Mouse (Mus musculus) MEL (cell line): ENCODE results near the gene Gm44973. TPM values are rescaled to one million over a fixed set of nuclear protein-coding genes. Genes with fewer than 3 reads are reported as not detected.
A peak's percentile ranks its signal among the peaks of the same experiment; 100 is the strongest.

Experiments
- DNase-seq: peaks from one replicate; pipeline ENCODE4 v3.0.0; 2011; ENCODE audit warnings: low read depth, low spot score
- H3K27ac ChIP-seq: 2 replicates; pipeline ENCODE4 v1.5.1; 2012; ENCODE audit warnings: low read depth, mild to moderate bottlenecking, control low read depth, low read length, moderate library complexity; ENCODE audit not compliant: control insufficient read depth
- H3K27me3 ChIP-seq, 2 experiments: fragments of 150-350 bp in 1 of 2; sonication (generic) in 1 of 2; 2 replicates each; pipeline ENCODE4 v1.6.1; 2012; ENCODE audit warnings: low read length in 2 of 2, mild to moderate bottlenecking in 2 of 2, improper control_type of control experiment in 1 of 2, moderate library complexity in 1 of 2; ENCODE audit not compliant: insufficient read depth in 2 of 2, control insufficient read depth in 1 of 2
- H3K36me3 ChIP-seq, 2 experiments: 2 replicates each; pipeline ENCODE4 v1.6.1; 2012 to 2014; ENCODE audit warnings: low read length in 2 of 2, improper control_type of control experiment in 1 of 2, inconsistent platforms in 1 of 2, mild to moderate bottlenecking in 1 of 2; ENCODE audit not compliant: insufficient read depth in 2 of 2, control insufficient read depth in 1 of 2
- H3K4me1 ChIP-seq, 2 experiments: fragments of 150-350 bp in 1 of 2; sonication (generic) in 1 of 2; 2 replicates each; pipeline ENCODE4 v1.6.1; 2012; ENCODE audit warnings: low read length in 2 of 2, improper control_type of control experiment in 1 of 2, mild to moderate bottlenecking in 1 of 2; ENCODE audit not compliant: insufficient read depth in 2 of 2, control insufficient read depth in 1 of 2
- H3K4me3 ChIP-seq, 2 experiments: fragments of 150-350 bp in 1 of 2; sonication (generic) in 1 of 2; 2 replicates each; pipeline ENCODE4 v1.5.1; 2012; ENCODE audit warnings: low read depth in 2 of 2, low read length in 2 of 2, mild to moderate bottlenecking in 2 of 2, moderate library complexity in 2 of 2, control low read depth in 1 of 2, improper control_type of control experiment in 1 of 2; ENCODE audit not compliant: control insufficient read depth in 1 of 2, insufficient read depth in 1 of 2
- H3K79me2 ChIP-seq: 2 replicates; pipeline ENCODE4 v1.6.1; 2012; ENCODE audit warnings: mild to moderate bottlenecking, low read length, moderate library complexity; ENCODE audit not compliant: control insufficient read depth, poor library complexity, insufficient read depth
- H3K9ac ChIP-seq: 2 replicates; pipeline ENCODE4 v1.6.1; 2012; ENCODE audit warnings: low read depth, mild to moderate bottlenecking, control low read depth, low read length, moderate library complexity; ENCODE audit not compliant: control insufficient read depth, poor library complexity, severe bottlenecking
- H3K9me3 ChIP-seq: fragments of 150-350 bp; sonication (generic); replicated peaks from 2 replicates; pipeline ENCODE4 v1.6.1; 2012; ENCODE audit warnings: mild to moderate bottlenecking, low read length, improper control_type of control experiment, moderate library complexity; ENCODE audit not compliant: insufficient read depth
- BHLHE40 ChIP-seq: IDR thresholded peaks from 2 replicates; pipeline ENCODE4 v1.6.1; 2012; ENCODE audit warnings: low read depth, mild to moderate bottlenecking, inconsistent platforms, low read length, improper control_type of control experiment, borderline replicate concordance
- CHD1 ChIP-seq: IDR thresholded peaks from 2 replicates; pipeline ENCODE4 v1.6.1; 2012; ENCODE audit warnings: low read depth, mild to moderate bottlenecking, inconsistent platforms, low read length, improper control_type of control experiment
- CTCF ChIP-seq, 3 experiments: IDR thresholded peaks in 2 of 3; conservative IDR thresholded peaks in 1 of 3; 2 replicates each; pipeline ENCODE4 v1.5.1; 2011 to 2012; ENCODE audit warnings: low read length in 3 of 3, low read depth in 2 of 3, mild to moderate bottlenecking in 2 of 3, improper control_type of control experiment in 1 of 3, inconsistent platforms in 1 of 3, mixed read lengths in 1 of 3, moderate library complexity in 1 of 3; ENCODE audit not compliant: control insufficient read depth in 1 of 3, insufficient read depth in 1 of 3, poor library complexity in 1 of 3, severe bottlenecking in 1 of 3
- ELF1 ChIP-seq: IDR thresholded peaks from 2 replicates; pipeline ENCODE4 v1.6.1; 2014; ENCODE audit warnings: low read depth, mild to moderate bottlenecking, inconsistent platforms, low read length, improper control_type of control experiment, moderate library complexity
- EP300 ChIP-seq, 2 experiments: IDR thresholded peaks; 2 replicates each; pipeline ENCODE4 v1.6.1; 2011; ENCODE audit warnings: improper control_type of control experiment in 2 of 2, low read length in 2 of 2, low read depth in 1 of 2, mild to moderate bottlenecking in 1 of 2
- ETS1 ChIP-seq: IDR thresholded peaks from 2 replicates; pipeline ENCODE4 v1.6.1; 2012; ENCODE audit warnings: low read depth, mild to moderate bottlenecking, inconsistent platforms, low read length, improper control_type of control experiment, moderate library complexity
- HCFC1 ChIP-seq: IDR thresholded peaks from 2 replicates; pipeline ENCODE4 v1.6.1; 2012; ENCODE audit warnings: low read depth, mild to moderate bottlenecking, inconsistent platforms, low read length, improper control_type of control experiment, moderate library complexity
- JUND ChIP-seq: IDR thresholded peaks from 2 replicates; pipeline ENCODE4 v1.6.1; 2011; ENCODE audit warnings: low read depth, mild to moderate bottlenecking, improper control_type of control experiment, low read length
- KAT2A ChIP-seq: conservative IDR thresholded peaks from 2 replicates; pipeline ENCODE4 v1.6.1; 2012; ENCODE audit warnings: low read depth, low read length, improper control_type of control experiment, inconsistent platforms
- MAFK ChIP-seq: IDR thresholded peaks from 2 replicates; pipeline ENCODE4 v1.6.1; 2011; ENCODE audit warnings: low read depth, mild to moderate bottlenecking, low read length, improper control_type of control experiment, borderline replicate concordance
- MAX ChIP-seq: IDR thresholded peaks from 2 replicates; pipeline ENCODE4 v1.6.1; 2011; ENCODE audit warnings: low read length, improper control_type of control experiment
- MAZ ChIP-seq: IDR thresholded peaks from 2 replicates; pipeline ENCODE4 v1.6.1; 2012; ENCODE audit warnings: low read depth, mild to moderate bottlenecking, inconsistent platforms, low read length, improper control_type of control experiment
- MXI1 ChIP-seq: IDR thresholded peaks from 2 replicates; pipeline ENCODE4 v1.6.1; 2011; ENCODE audit warnings: mild to moderate bottlenecking, low read depth, low read length, improper control_type of control experiment
- MYB ChIP-seq: IDR thresholded peaks from 2 replicates; pipeline ENCODE4 v1.6.1; 2011; ENCODE audit warnings: mild to moderate bottlenecking, low read depth, low read length, improper control_type of control experiment
- MYC ChIP-seq: IDR thresholded peaks from 2 replicates; pipeline ENCODE4 v1.6.1; 2011; ENCODE audit warnings: low read depth, mild to moderate bottlenecking, low read length, improper control_type of control experiment, moderate library complexity
- NELFE ChIP-seq: IDR thresholded peaks from 2 replicates; pipeline ENCODE4 v1.6.1; 2011; ENCODE audit warnings: low read depth, low read length, improper control_type of control experiment
- NRF1 ChIP-seq: IDR thresholded peaks from 2 replicates; pipeline ENCODE4 v1.6.1; 2014; ENCODE audit warnings: low read depth, mild to moderate bottlenecking, inconsistent platforms, low read length, improper control_type of control experiment, moderate library complexity; ENCODE audit not compliant: poor library complexity, insufficient read depth, severe bottlenecking
- POLR2A ChIP-seq, 2 experiments: IDR thresholded peaks; 2 replicates each; pipeline ENCODE4 v1.6.1; 2011 to 2012; ENCODE audit warnings: low read length in 2 of 2, mild to moderate bottlenecking in 2 of 2, control low read depth in 1 of 2, improper control_type of control experiment in 1 of 2, low read depth in 1 of 2, moderate library complexity in 1 of 2; ENCODE audit not compliant: control insufficient read depth in 1 of 2, insufficient read depth in 1 of 2, poor library complexity in 1 of 2
- RAD21 ChIP-seq: IDR thresholded peaks from 2 replicates; pipeline ENCODE4 v1.6.1; 2011; ENCODE audit warnings: mild to moderate bottlenecking, low read depth, low read length, improper control_type of control experiment
- SIN3A ChIP-seq: IDR thresholded peaks from 2 replicates; pipeline ENCODE4 v1.6.1; 2012; ENCODE audit warnings: low read length, improper control_type of control experiment, inconsistent platforms
- SMC3 ChIP-seq: IDR thresholded peaks from 2 replicates; pipeline ENCODE4 v1.6.1; 2011; ENCODE audit warnings: low read depth, low read length, improper control_type of control experiment
- TAL1 ChIP-seq: IDR thresholded peaks from 2 replicates; pipeline ENCODE4 v1.6.1; 2012; ENCODE audit warnings: mild to moderate bottlenecking, inconsistent platforms, low read length, moderate library complexity, mixed read lengths
- TBP ChIP-seq: IDR thresholded peaks from 2 replicates; pipeline ENCODE4 v1.8.0; 2011; ENCODE audit warnings: low read depth, low read length, improper control_type of control experiment
- TCF12 ChIP-seq: IDR thresholded peaks from 2 replicates; pipeline ENCODE4 v1.6.1; 2014; ENCODE audit warnings: low read depth, mild to moderate bottlenecking, inconsistent platforms, low read length, improper control_type of control experiment, moderate library complexity
- UBTF ChIP-seq: IDR thresholded peaks from 2 replicates; pipeline ENCODE4 v1.6.1; 2012; ENCODE audit warnings: low read depth, mild to moderate bottlenecking, inconsistent platforms, low read length, improper control_type of control experiment, moderate library complexity, borderline replicate concordance; ENCODE audit not compliant: insufficient read depth
- USF1 ChIP-seq: IDR thresholded peaks from 2 replicates; pipeline ENCODE4 v1.6.1; 2014; ENCODE audit warnings: low read depth, mild to moderate bottlenecking, inconsistent platforms, low read length, improper control_type of control experiment, moderate library complexity
- USF2 ChIP-seq, 2 experiments: IDR thresholded peaks; 2 replicates each; pipeline ENCODE4 v1.6.1; 2011 to 2012; ENCODE audit warnings: improper control_type of control experiment in 2 of 2, low read length in 2 of 2, borderline replicate concordance in 1 of 2, inconsistent platforms in 1 of 2, low read depth in 1 of 2, mild to moderate bottlenecking in 1 of 2; ENCODE audit not compliant: insufficient read depth in 1 of 2
- ZC3H11A ChIP-seq: IDR thresholded peaks from 2 replicates; pipeline ENCODE4 v1.6.1; 2012; ENCODE audit warnings: low read depth, mild to moderate bottlenecking, inconsistent platforms, low read length, improper control_type of control experiment
- ZKSCAN1 ChIP-seq: IDR thresholded peaks from 2 replicates; pipeline ENCODE4 v1.6.1; 2012; ENCODE audit warnings: low read depth, mild to moderate bottlenecking, inconsistent platforms, low read length, improper control_type of control experiment, moderate library complexity
- ZMIZ1 ChIP-seq: IDR thresholded peaks from 2 replicates; pipeline ENCODE4 v1.6.1; 2012; ENCODE audit warnings: low read depth, mild to moderate bottlenecking, inconsistent platforms, low read length, improper control_type of control experiment, moderate library complexity
- polyA plus RNA-seq, 2 experiments: library from polyadenylated mRNA; stranded (reverse) in 1 of 2; unstranded in 1 of 2; fragments of >175 nt in 1 of 2; fragments of >200 nt in 1 of 2; gene quantifications; 2 replicates each; pipeline versions ENCODE4 v1.2.1 to v1.2.4; 2012; ENCODE audit warnings: low replicate concordance in 2 of 2, low read depth in 1 of 2; ENCODE audit not compliant: insufficient read length in 2 of 2, insufficient read depth in 1 of 2, missing spikeins in 1 of 2
- total RNA-seq: library from RNA; depleted of rRNA; stranded (reverse); fragments of 300-350 nt; gene quantifications from 2 replicates; pipeline ENCODE4 v1.2.3, GENCODE M21; 2012

The Gm44973 gene
- total and polyA plus RNA-seq, 3 experiments = 7.9 TPM; not detected in 2

DNA sequence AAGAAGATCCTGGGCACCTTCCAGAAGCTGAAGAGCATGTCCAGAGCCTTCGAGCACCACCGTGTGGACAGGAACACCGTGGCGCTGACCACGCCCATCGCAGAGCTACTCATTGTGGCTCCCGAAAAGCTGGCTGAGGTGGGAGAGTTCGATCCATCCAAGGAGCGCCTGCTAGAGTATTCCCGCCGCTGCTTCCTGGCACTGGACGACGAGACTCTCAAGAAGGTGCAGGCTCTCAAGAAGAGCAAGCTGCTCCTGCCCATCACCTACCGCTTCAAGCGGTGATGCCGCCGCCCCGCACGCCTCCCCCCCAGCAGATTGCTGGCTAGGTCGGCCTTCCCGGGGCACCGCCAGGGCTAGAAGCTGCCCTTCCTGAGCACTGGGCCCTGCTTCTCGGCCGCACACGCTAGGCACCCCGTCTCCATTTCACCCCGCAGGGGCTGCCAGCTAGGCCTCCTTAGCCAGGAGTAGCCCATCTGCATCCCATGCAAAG is 45.0 kb downstream of the Gm44973 start (continued):
- TF ChIP-seq EP300 (IDR thresholded peaks at IDR 0.05; ENCODE audit: low read depth in 1 of 2, low read length in 2 of 2) (no peak), ZC3H11A (peak; percentile 46), ZKSCAN1 (no peak), ZMIZ1 (no peak), TAL1 (no peak)

DNA sequence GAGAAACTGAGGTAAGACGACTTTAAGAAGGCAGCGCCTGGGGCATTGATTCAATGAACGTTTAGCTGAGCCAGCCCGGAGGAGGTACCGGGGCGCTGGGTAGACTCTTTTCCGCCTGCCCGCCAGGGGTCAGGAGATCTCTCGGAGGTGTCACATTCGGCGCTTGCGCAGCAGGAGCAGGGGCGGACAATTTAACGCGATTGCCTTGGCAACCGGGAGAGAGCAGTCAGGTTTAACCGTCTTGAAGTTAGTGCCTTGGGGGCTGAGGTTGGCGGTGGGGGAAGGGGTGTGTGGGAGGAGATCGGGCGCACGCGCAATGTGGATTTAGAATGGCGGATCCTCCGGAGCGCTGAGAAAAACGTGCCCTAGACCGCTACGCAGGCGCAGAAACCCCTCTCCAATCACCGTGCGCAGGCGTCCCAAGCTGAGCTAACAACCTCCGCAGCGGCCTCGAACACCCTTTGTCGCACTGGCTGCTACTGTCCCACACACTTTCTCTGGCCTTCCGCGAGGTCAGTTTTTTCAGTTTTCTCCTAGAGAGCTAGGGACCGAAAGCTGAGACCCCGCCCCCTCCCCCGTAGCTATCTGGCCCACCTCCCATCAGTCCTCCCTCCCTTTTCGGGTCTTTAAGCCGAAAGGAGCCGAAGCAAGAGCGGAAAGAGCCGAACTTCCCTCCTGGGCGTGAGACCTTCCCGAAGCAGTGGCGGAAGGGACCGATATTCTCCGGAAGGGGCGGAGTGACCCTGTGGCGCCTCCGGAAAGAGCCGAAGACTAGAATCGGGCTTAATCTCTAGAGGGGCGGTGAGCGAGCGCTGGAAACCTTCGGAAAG is 45.9 kb downstream of the Gm44973 start:
- H3K4me3 ChIP-seq = peak overlapping the region; percentile 81 to 83
- H3K79me2 ChIP-seq = peaks cover 42% of the 10 kb centered on the region
- H3K36me3 ChIP-seq = peaks cover 4 to 23% of the 10 kb centered on the region in 2 experiments
- no peaks in the 10 kb centered on the region for H3K9me3 ChIP-seq
- peaks cover 2 to 22% of the 10 kb centered on the region in 2 experiments for H3K4me1 ChIP-seq
- no peaks in the 10 kb centered on the region for H3K27me3 ChIP-seq
- peak; percentile 98 for DNase-seq
- peak overlapping the region; percentile 98 for H3K9ac ChIP-seq
- peak overlapping the region; percentile 99 for H3K27ac ChIP-seq
- TF ChIP-seq MAX (peak; percentile 66), RAD21 (peak; percentile 2), USF2 (IDR thresholded peaks at IDR 0.05; ENCODE audit: borderline replicate concordance in 1 of 2, insufficient read depth in 1 of 2, low read depth in 1 of 2, low read length in 2 of 2) (no peak), SMC3 (peak; percentile 41; the same call in 1 of the 2 replicates), KAT2A (peak; percentile 58), MYC (peak; percentile 90), CHD1 (peak; percentile 67; the same call in 1 of the 2 replicates), POLR2A (IDR thresholded peaks at IDR 0.05; ENCODE audit: control insufficient read depth in 1 of 2, insufficient read depth in 1 of 2, low read depth in 1 of 2, low read length in 2 of 2, poor library complexity in 1 of 2) (peak; percentile 63 to 76), JUND (no peak), BHLHE40 (peak; percentile 74), MYB (peak; percentile 61; the same call in 1 of the 2 replicates), TAL1 (no peak), HCFC1 (0 out of 2 replicates have a peak, but pooled peaks have one; percentile 65), CTCF (IDR thresholded peaks at IDR 0.05 in 2 of 3, conservative IDR thresholded peaks at IDR 0.05 in 1 of 3; ENCODE audit: control insufficient read depth in 1 of 3, insufficient read depth in 1 of 3, low read depth in 2 of 3, low read length in 3 of 3, poor library complexity in 1 of 3, severe bottlenecking in 1 of 3) (peak in 2 of 3 experiments; percentile 69 to 72; a peak in 5 of 6 replicates), SIN3A (peak; percentile 14; the same call in 1 of the 2 replicates), NELFE (peak; percentile 71), MAZ (peak; percentile 84), TCF12 (peak; percentile 53), ELF1 (peak; percentile 82), MXI1 (peak; percentile 88), MAFK (no peak), NRF1 (peak; percentile 92), UBTF (0 out of 2 replicates have a peak, but pooled peaks have one; percentile 55), ZC3H11A (no peak), TBP (peak; percentile 54), EP300 (IDR thresholded peaks at IDR 0.05; ENCODE audit: low read depth in 1 of 2, low read length in 2 of 2) (peak in 1 of 2 experiments; percentile 37; a peak in 2 of 4 replicates), USF1 (no peak), ETS1 (peak; percentile 25), ZMIZ1 (peak; percentile 54)
